Mouse (Mus musculus) embryonic facial prominence, embryonic 12.5 days (tissue): Measurements from ENCODE around the gene Sema3b. TPM values are rescaled to one million over a fixed set of nuclear protein-coding genes. Genes with fewer than 3 reads are reported as not detected.
A peak's percentile ranks its signal among the peaks of the same experiment; 100 is the strongest.

ENCODE experiments used
- ATAC-seq: fragments of 200-750 bp; cut with Nextera tagmentation; 2 replicates; pipeline ENCODE4 v1.8.0; 2017; ENCODE audit not compliant: insufficient number of reproducible peaks, insufficient read depth, low FRiP score, low TSS enrichment
- H3K27ac ChIP-seq: fragments of 300-500 bp; sonication (generic); 2 replicates; pipeline ENCODE4 v1.5.1; 2016; ENCODE audit warnings: mild to moderate bottlenecking
- H3K27me3 ChIP-seq: fragments of 300-500 bp; sonication (generic); 2 replicates; pipeline ENCODE4 v1.6.1; 2016; ENCODE audit warnings: mild to moderate bottlenecking, moderate library complexity
- H3K36me3 ChIP-seq: fragments of 300-500 bp; sonication (generic); 2 replicates; pipeline ENCODE4 v1.6.1; 2016; ENCODE audit warnings: mild to moderate bottlenecking
- H3K4me1 ChIP-seq: fragments of 300-500 bp; sonication (generic); 2 replicates; pipeline ENCODE4 v1.6.1; 2016
- H3K4me2 ChIP-seq: fragments of 300-500 bp; sonication (generic); replicated peaks from 2 replicates; pipeline ENCODE4 v1.6.1; 2016; ENCODE audit warnings: mild to moderate bottlenecking, moderate library complexity
- H3K4me3 ChIP-seq: fragments of 300-500 bp; sonication (generic); 2 replicates; pipeline ENCODE4 v1.5.1; 2016; ENCODE audit warnings: mild to moderate bottlenecking
- H3K9ac ChIP-seq: fragments of 300-500 bp; sonication (generic); 2 replicates; pipeline ENCODE4 v1.6.1; 2016; ENCODE audit warnings: mild to moderate bottlenecking, moderate library complexity
- H3K9me3 ChIP-seq: fragments of 300-500 bp; sonication (generic); 2 replicates; pipeline ENCODE4 v1.6.1; 2016; ENCODE audit warnings: mild to moderate bottlenecking, moderate library complexity
- WGBS: fragments of 180-500 bp; shearing (Covaris S2); methylation state at CpG from one replicate; pipeline ENCODE4 v1.1.7; 2016; 5-methylcytosine and 5-hydroxymethylcytosine counted together
- polyA plus RNA-seq: library from polyadenylated mRNA; unstranded; fragments of >200 nt; fragmentation: Nextera tagmentation; extraction: Ambion mirVana; gene quantifications from 2 replicates; pipeline ENCODE4 v1.2.1, GENCODE M21; 2016

Sema3b gene
- polyA plus RNA-seq, 1 experiment from 2014 or later: 6.9 TPM

- Histone ChIP-seq H3K27ac (peak overlapping the region; percentile 7; the same call in 1 of the 2 replicates), H3K27me3 (no peaks in the 10 kb centered on the region), H3K9me3 (no peaks in the 10 kb centered on the region), H3K4me3 (no peak overlapping the region), H3K4me1 (peaks cover 40% of the 10 kb centered on the region), H3K36me3 (peaks cover 48% of the 10 kb centered on the region), H3K9ac (no peak overlapping the region; the same call in 1 of the 2 replicates), H3K4me2 (no peak overlapping the region)
- WGBS: 88% methylated on average over 3 of the region's 3 CpGs
- no peak for ATAC-seq
Observed at GRCm38 (mm10) chr9:107624951-107625350, 15.9 kb upstream of the Sema3b start.

GRCm38 (mm10) chr9:107624539-107624938 lies 15.5 kb upstream of the Sema3b start:
- H3K4me3 ChIP-seq: no peak overlapping the region
- no peak overlapping the region for H3K9ac ChIP-seq
- H3K27ac ChIP-seq: no peak overlapping the region; the same call in 1 of the 2 replicates
- no peak for ATAC-seq
- H3K9me3 ChIP-seq: no peaks in the 10 kb centered on the region
- peaks cover 36% of the 10 kb centered on the region for H3K4me1 ChIP-seq
- no peaks in the 10 kb centered on the region for H3K27me3 ChIP-seq
- no peak overlapping the region for H3K4me2 ChIP-seq
- peaks cover 52% of the 10 kb centered on the region for H3K36me3 ChIP-seq
- 72% methylated on average over 5 of the region's 5 CpGs for WGBS

- no peak overlapping the region for H3K27ac ChIP-seq
- no peak overlapping the region for H3K4me3 ChIP-seq
- no peak overlapping the region for H3K9ac ChIP-seq
- no peaks in the 10 kb centered on the region for H3K9me3 ChIP-seq
- H3K4me2 ChIP-seq: no peak overlapping the region
- ATAC-seq: no peak
- peaks cover under 1% of the 10 kb centered on the region for H3K4me1 ChIP-seq
- H3K36me3 ChIP-seq: peaks cover 76% of the 10 kb centered on the region
- no peaks in the 10 kb centered on the region for H3K27me3 ChIP-seq
Observed at GRCm38 (mm10) chr9:107620954-107621353, 11.9 kb upstream of the Sema3b start.

- H3K36me3 ChIP-seq: peaks cover 80% of the 10 kb centered on the region
- no peaks in the 10 kb centered on the region for H3K9me3 ChIP-seq
- H3K27ac ChIP-seq: no peak overlapping the region
- no peak overlapping the region for H3K4me2 ChIP-seq
- no peaks in the 10 kb centered on the region for H3K4me1 ChIP-seq
- no peak for ATAC-seq
- H3K9ac ChIP-seq: no peak overlapping the region
- no peaks in the 10 kb centered on the region for H3K27me3 ChIP-seq
- 88% methylated on average over 13 of the region's 13 CpGs for WGBS
- no peak overlapping the region for H3K4me3 ChIP-seq
Observed at GRCm38 (mm10) chr9:107619546-107619879, 10.5 kb upstream of the Sema3b start.

GRCm38 (mm10) chr9:107618778-107619545 lies 9.9 kb upstream of the Sema3b start:
- 74% methylated on average over 13 of the region's 13 CpGs for WGBS
- Histone ChIP-seq H3K36me3 (peaks cover 79% of the 10 kb centered on the region), H3K4me3 (no peak overlapping the region), H3K27ac (0 out of 2 replicates have a peak overlapping the region, but pooled peaks have one; percentile 17), H3K4me2 (no peak overlapping the region), H3K9ac (no peak overlapping the region), H3K4me1 (no peaks in the 10 kb centered on the region), H3K9me3 (no peaks in the 10 kb centered on the region), H3K27me3 (no peaks in the 10 kb centered on the region)
- ATAC-seq: no peak

- Histone ChIP-seq H3K4me1 (peaks cover 2% of the 10 kb centered on the region; the same call in 1 of the 2 replicates), H3K9me3 (no peaks in the 10 kb centered on the region), H3K36me3 (peaks cover 78% of the 10 kb centered on the region), H3K9ac (no peak overlapping the region), H3K4me3 (no peak overlapping the region), H3K4me2 (no peak overlapping the region), H3K27ac (0 out of 2 replicates have a peak overlapping the region, but pooled peaks have one; percentile 23), H3K27me3 (no peaks in the 10 kb centered on the region)
- WGBS: 86% methylated on average over 6 of the region's 6 CpGs
- ATAC-seq: no peak
Observed at GRCm38 (mm10) chr9:107618098-107618497, 9.1 kb upstream of the Sema3b start.

- 80% methylated on average over 2 of the region's 2 CpGs for WGBS
- ATAC-seq: no peak
Observed at GRCm38 (mm10) chr9:107617461-107617860, 8.4 kb upstream of the Sema3b start.

GRCm38 (mm10) chr9:107615035-107615434 lies 6.0 kb upstream of the Sema3b start:
- ATAC-seq: no peak
- Histone ChIP-seq H3K4me1 (peaks cover 11% of the 10 kb centered on the region), H3K27ac (no peak overlapping the region), H3K4me2 (no peak overlapping the region), H3K27me3 (no peaks in the 10 kb centered on the region), H3K4me3 (no peak overlapping the region), H3K36me3 (peaks cover 58% of the 10 kb centered on the region), H3K9me3 (no peaks in the 10 kb centered on the region), H3K9ac (no peak overlapping the region)
- WGBS: 61% methylated on average over 4 of the region's 4 CpGs

More at GRCm38 (mm10) chr9:107617461-107617860, 8.4 kb upstream of the Sema3b start:
- Histone ChIP-seq H3K4me1 (peaks cover 4% of the 10 kb centered on the region; the same call in 1 of the 2 replicates), H3K4me2 (no peak overlapping the region), H3K27me3 (no peaks in the 10 kb centered on the region), H3K9ac (no peak overlapping the region), H3K36me3 (peaks cover 74% of the 10 kb centered on the region), H3K4me3 (no peak overlapping the region), H3K9me3 (no peaks in the 10 kb centered on the region), H3K27ac (no peak overlapping the region)

GRCm38 (mm10) chr9:107612945-107613569 lies 4.0 kb upstream of the Sema3b start:
- Histone ChIP-seq H3K27me3 (no peaks in the 10 kb centered on the region), H3K9me3 (no peaks in the 10 kb centered on the region), H3K27ac (peak overlapping the region; percentile 95), H3K4me2 (peak overlapping the region; percentile 70), H3K9ac (peak overlapping the region; percentile 73; the same call in 1 of the 2 replicates), H3K36me3 (peaks cover 38% of the 10 kb centered on the region), H3K4me3 (peak overlapping the region; percentile 35; the same call in 1 of the 2 replicates), H3K4me1 (peaks cover 24% of the 10 kb centered on the region)
- WGBS: 14% methylated on average over 12 of the region's 12 CpGs
- peak; percentile 4; the same call in 1 of the 2 replicates for ATAC-seq

- Histone ChIP-seq H3K36me3 (peaks cover 34% of the 10 kb centered on the region), H3K4me1 (peaks cover 30% of the 10 kb centered on the region), H3K27me3 (no peaks in the 10 kb centered on the region), H3K9me3 (no peaks in the 10 kb centered on the region), H3K4me2 (peak overlapping the region; percentile 70), H3K9ac (peak overlapping the region; percentile 73), H3K27ac (peak overlapping the region; percentile 95), H3K4me3 (peak overlapping the region; percentile 35)
- WGBS: 4% methylated on average over 36 of the region's 48 CpGs
- ATAC-seq: peak; percentile 89
Observed at GRCm38 (mm10) chr9:107612191-107612944, 3.3 kb upstream of the Sema3b start.

GRCm38 (mm10) chr9:107611456-107612190 lies 2.6 kb upstream of the Sema3b start:
- Histone ChIP-seq H3K4me3 (peak overlapping the region; percentile 35), H3K27me3 (no peaks in the 10 kb centered on the region), H3K9me3 (no peaks in the 10 kb centered on the region), H3K4me2 (peak overlapping the region; percentile 70), H3K27ac (peak overlapping the region; percentile 95), H3K4me1 (peaks cover 35% of the 10 kb centered on the region), H3K9ac (peak overlapping the region; percentile 73), H3K36me3 (peaks cover 29% of the 10 kb centered on the region)
- 72% methylated on average over 6 of the region's 6 CpGs for WGBS
- peak; percentile 22; the same call in 1 of the 2 replicates for ATAC-seq
